Mouse (Mus musculus): ENCODE data around the gene Mfsd2a. TPM values are rescaled to one million over a fixed set of nuclear protein-coding genes. Genes with fewer than 3 reads are reported as not detected.
"Not testable (repeated sequence)": the region's sequence is repeated elsewhere in the genome, so short reads cannot be mapped to it uniquely, and the experiment has no call there.

Gene Mfsd2a
- under 1 TPM; 0.59 to 0.90 TPM for total RNA-seq (2021)
- long read RNA-seq, experiment 1, partial matches to known transcripts: 0 of 1 reads
- long read RNA-seq, experiment 1, other reads (novel, unspliced or antisense): 0 of 1 reads
- long read RNA-seq, experiment 2, partial matches to known transcripts: 0 of 1 reads
- long read RNA-seq, experiment 2, other reads (novel, unspliced or antisense): 0 of 1 reads

DNA sequence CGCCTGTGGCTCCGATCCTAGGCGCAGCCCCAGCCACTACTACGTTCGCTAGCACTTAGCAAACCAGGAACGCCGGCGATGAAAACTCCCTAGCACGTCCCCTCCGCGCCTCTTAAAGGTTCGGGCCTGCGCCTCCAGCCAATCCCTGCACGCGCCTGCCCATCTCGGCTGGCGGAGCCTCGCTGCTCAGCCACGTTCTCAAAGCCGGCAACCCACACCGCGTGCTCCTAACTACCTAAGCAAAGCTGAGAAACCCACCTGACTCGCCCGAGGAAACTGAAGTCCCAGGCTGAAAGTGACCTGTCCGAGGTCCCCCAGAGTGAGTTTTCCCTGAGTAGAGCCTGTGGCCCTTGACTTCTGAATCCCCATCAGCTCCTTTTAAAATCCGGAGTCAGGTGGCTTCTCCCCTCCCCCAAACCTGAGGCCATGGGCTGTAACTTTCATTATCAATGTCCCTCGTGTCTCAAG lies at the start of gene Mfsd2a:
Mfsd2a (minus strand) TSS at position 89 of the 468 bp plus-strand sequence.
- peak in 1 of 2 experiments; percentile 14 for DNase-seq (ENCODE audit: low spot score in 2 of 2)

- DNase-seq (ENCODE audit: low spot score in 2 of 2): no peak
These were observed 44.3 kb upstream of the Mfsd2a start for GRCm38 (mm10) chr4:123005054-123005966.

DNA sequence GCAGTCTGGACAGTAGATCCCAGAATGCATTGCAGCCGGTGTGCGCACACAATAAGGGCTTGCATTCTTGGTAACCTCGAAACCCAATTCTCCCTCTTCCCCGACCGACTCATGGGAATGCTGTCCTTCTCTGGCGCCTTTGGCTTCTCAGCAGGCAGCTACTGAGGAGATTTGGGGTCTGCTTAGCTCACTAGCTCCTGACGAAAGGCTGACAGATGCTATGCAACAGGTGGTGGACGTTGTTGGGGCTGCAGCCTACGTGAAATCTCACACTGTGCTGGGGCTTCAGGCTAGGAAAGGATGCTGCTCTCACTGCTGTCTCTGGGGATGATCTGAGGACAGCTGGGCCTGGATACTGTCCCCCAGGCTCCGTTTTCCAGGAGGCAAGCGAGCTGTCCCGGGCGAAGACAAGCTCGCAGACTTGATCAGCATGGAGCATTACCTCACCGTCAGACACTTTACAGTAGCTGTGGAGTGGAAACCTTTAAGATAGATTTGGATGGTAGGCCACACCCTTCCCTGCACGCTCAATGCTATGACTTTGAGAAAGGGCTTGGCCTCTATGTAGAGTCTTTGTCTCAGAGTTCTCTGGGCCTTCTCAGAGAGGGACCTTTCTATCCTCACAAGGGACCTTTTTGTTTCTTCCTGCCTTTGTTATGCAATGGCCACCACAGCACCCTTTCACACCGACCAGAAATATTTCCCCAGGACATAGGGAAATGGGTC lies 39.8 kb upstream of the Mfsd2a start:
- DNase-seq (ENCODE audit: low spot score in 2 of 2): no peak

GRCm38 (mm10) chr4:123000130-123000529 lies 39.1 kb upstream of the Mfsd2a start:
- no peak for DNase-seq (ENCODE audit: low spot score in 2 of 2)

- no peak for DNase-seq (ENCODE audit: low spot score in 2 of 2)
These were observed 38.3 kb upstream of the Mfsd2a start for GRCm38 (mm10) chr4:122999263-122999691.

DNA sequence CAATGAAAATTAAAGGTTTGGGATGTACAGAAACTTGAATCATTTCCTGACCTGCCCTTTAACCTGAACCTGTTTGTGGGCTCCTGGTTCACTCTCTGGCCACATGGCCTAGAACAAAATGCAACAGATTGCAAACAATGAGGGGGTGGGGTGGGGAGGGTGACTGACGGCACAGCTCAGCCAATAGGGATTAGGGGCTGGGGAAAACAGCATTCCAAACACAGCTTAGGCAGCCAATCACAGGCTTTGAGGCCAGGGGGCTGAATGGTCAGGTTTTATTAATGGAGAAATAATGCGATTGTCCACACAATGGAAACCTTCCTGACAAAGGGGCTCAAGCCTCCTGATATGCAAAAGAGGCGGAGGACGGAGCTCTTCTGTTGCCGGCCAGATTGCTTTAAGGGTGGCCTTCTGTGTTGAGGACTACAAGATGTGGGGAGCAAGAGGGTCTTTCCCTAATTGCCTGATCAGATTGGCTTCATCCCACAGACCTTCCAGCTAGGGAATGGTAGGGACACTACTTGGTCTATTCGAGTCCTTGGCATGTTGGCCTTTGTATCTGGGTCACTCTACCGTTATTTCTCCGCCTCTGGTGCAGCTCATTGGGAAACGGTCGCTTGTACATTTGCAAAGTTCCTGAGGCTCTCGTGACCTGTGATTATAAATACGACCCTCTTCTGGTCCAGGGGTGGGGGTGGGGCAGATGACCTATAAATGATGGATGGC lies 37.7 kb upstream of the Mfsd2a start:
- no peak for DNase-seq (ENCODE audit: low spot score in 2 of 2)

GRCm38 (mm10) chr4:122996618-122997381 lies 35.8 kb upstream of the Mfsd2a start:
- DNase-seq (ENCODE audit: low spot score in 2 of 2): no peak

- DNase-seq (ENCODE audit: low spot score in 2 of 2): peak in 1 of 2 experiments; percentile 14
These were observed 35.2 kb upstream of the Mfsd2a start for GRCm38 (mm10) chr4:122996221-122996617.

- peak; percentile 48 to 53 for DNase-seq (ENCODE audit: low spot score in 2 of 2)
These were observed 34.6 kb upstream of the Mfsd2a start, which contains the start of gene Mycl for GRCm38 (mm10) chr4:122995404-122996220. Gene Mycl, plus strand, starts transcription at chr4:122995652.

DNA sequence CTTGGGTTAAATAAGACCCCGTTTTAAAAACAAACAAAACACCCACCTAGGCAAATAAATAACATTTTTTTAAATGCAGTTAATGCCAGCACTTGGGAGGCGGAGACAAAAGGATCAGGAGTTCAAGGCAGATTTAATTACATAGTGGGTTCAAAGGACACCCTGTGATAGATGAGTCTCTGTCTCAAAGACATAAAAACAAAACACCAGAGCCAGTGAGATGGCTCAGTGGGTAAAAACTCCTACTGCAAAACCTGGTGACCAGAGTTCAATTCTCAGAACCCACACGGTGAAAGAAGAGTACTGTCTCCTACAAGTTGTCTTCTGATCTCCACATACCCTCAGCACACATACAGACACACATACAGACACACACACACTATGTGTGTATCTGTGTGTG lies 31.3 kb upstream of the Mfsd2a start:
- no peak for DNase-seq (ENCODE audit: low spot score in 2 of 2)

- no peak for DNase-seq (ENCODE audit: low spot score in 2 of 2)
These were observed 30.2 kb upstream of the Mfsd2a start for GRCm38 (mm10) chr4:122991177-122991576.

DNA sequence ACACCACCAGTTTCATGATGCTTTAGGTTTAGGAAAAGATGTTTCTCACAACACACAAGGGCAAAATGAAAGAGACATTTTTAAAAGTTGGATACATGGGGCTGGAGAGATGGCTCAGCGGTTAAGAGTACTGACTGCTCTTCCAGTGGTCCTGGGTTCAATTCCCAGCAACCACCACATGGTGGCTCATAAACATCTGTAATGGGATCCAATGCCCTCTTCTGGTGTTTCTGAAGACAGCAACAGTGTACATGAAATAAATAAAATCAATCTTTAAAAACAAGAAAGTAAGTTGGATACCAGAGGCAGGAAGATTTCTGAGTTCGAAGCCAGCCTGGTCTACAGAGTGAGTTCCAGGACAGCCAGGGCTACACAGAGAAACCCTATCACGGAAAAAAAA lies 27.0 kb upstream of the Mfsd2a start:
- not testable (repeated sequence) for DNase-seq (ENCODE audit: low spot score in 2 of 2)

- no peak for DNase-seq (ENCODE audit: low spot score in 2 of 2)
These were observed 26.4 kb upstream of the Mfsd2a start for GRCm38 (mm10) chr4:122987421-122987820.

- DNase-seq (ENCODE audit: low spot score in 2 of 2): no peak
These were observed 24.1 kb upstream of the Mfsd2a start for GRCm38 (mm10) chr4:122985110-122985509.

DNA sequence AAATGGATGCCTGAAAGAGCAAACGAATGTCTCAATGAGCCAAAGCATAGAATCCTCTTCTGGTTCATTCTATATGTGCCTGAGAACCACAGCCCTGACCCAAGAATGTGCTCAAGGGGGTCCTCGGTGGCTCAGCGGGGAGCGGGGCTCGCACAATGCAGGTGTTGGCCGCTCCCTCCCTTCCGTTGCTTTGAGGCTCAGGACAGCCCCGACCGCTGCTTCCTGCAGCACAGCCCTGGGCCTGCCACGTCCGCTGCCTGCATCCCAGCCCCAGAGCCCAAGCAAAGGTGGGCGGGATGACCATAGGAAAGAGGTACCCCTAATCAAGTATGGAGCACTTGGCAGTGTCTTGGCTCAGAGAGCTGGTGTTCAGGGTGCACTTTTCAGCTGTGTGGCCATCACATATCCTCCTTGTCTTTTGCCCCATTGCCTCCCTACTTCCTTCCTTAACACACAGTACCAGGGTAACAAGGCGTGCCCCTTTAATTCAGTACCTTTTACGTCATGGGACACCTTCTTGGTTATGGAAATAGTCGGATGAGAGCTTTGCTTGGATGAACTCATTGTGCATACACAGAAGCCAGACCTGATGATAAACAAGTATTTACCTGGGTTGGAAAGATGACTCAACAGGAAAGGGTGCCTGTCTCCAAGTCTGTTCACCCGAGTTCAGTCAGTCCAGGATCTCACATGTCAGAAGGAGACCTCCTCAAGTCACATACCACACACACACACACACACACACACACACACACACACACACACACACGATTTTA lies 22.7 kb upstream of the Mfsd2a start:
- DNase-seq (ENCODE audit: low spot score in 2 of 2): no peak

DNA sequence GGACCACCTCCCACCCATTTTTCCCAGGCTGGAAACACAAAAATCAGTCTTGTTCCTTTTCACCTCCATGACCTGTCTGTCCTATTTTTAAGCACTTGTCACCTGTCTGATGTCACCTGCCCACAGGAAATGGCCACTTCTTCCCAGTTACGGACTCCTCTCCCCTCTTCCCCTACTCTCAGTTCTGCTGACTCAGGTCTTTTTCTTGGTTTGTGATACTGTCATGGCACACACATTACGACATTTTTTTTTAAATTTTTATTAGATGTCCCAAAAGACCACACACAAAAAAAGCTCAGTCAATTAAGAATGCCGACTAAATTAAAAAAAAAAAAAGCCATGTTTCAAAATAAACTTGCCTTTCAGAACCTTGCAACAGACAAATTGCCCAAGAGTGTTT lies 21.5 kb upstream of the Mfsd2a start:
- DNase-seq (ENCODE audit: low spot score in 2 of 2): no peak

DNA sequence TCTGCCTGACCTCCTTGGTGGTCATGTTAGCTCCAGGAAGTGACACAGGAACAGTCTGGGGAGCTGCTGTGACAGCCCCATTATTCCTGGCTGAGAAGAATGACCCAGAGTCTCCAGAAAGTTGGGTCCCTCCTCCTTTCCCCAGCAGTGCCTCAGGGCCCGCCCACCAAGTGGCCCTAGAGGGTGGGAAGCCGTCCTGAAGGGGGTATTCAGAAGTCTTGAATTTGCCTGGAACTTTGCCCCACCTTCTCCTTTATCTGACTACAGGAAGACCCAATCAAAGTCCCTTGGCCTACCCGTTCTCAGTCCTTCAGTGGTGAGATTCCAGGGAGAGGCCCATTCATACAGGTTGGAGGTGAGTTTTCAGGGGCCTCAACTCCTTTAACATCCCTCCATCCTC lies 20.9 kb upstream of the Mfsd2a start:
- no peak for DNase-seq (ENCODE audit: low spot score in 2 of 2)

DNA sequence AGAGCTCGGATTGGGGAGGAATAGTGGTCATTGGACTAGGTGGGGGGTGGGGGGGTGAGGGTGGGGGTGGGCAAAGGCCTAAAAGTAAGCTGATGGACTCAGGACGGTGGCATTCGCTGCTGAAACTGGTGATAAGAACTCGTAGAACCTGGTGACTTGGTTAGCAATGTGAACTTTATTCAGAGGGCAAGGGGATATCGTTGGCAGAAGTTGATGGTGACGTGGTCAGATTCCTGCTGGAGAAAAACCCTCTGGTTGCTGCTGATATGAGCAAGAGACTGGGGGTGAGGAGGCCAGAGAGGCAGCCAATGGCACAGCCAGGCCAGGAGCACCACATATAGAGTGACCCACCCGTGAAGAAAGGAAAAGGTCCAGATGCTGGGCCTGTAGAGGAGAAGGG lies 20.2 kb upstream of the Mfsd2a start:
- no peak for DNase-seq (ENCODE audit: low spot score in 2 of 2)
